Mouse (Mus musculus) midbrain, postnatal 0 days (tissue): ENCODE results near the gene Atg16l1. TPM values are rescaled to one million over a fixed set of nuclear protein-coding genes. Genes with fewer than 3 reads are reported as not detected.

Experiments used
- ATAC-seq: fragments of 200-750 bp; cut with Nextera tagmentation; 2 replicates; pipeline ENCODE4 v1.8.0; 2017; ENCODE audit warnings: moderate number of reproducible peaks, mild to moderate bottlenecking, moderate TSS enrichment, moderate library complexity; ENCODE audit not compliant: low FRiP score
- DNase-seq: peaks from one replicate; pipeline ENCODE4 v3.0.0-alpha.2; 2015; ENCODE audit warnings: low spot score
- H3K27ac ChIP-seq: fragments of 300-500 bp; sonication (generic); 2 replicates; pipeline ENCODE4 v1.5.1; 2014; ENCODE audit warnings: low read depth, mild to moderate bottlenecking, low read length, mixed read lengths
- H3K27me3 ChIP-seq: fragments of 300-500 bp; sonication (generic); 2 replicates; pipeline ENCODE4 v1.6.1; 2014; ENCODE audit warnings: low read length, control low read depth, mixed read lengths; ENCODE audit not compliant: insufficient read depth
- H3K36me3 ChIP-seq: fragments of 300-500 bp; sonication (generic); 2 replicates; pipeline ENCODE4 v1.6.1; 2014; ENCODE audit warnings: low read length, control low read depth, mixed read lengths; ENCODE audit not compliant: insufficient read depth
- H3K4me1 ChIP-seq: fragments of 300-500 bp; sonication (generic); 2 replicates; pipeline ENCODE4 v1.6.1; 2014; ENCODE audit warnings: mild to moderate bottlenecking, control low read depth, antibody characterized with exemption, low read length, mixed read lengths; ENCODE audit not compliant: insufficient read depth
- H3K4me2 ChIP-seq: fragments of 300-500 bp; sonication (generic); 2 replicates; pipeline ENCODE4 v1.6.1; 2014; ENCODE audit warnings: low read depth, mild to moderate bottlenecking, low read length, mixed read lengths; ENCODE audit not compliant: poor library complexity, severe bottlenecking
- H3K4me3 ChIP-seq: fragments of 300-500 bp; sonication (generic); 2 replicates; pipeline ENCODE4 v1.5.1; 2014; ENCODE audit warnings: low read depth, mild to moderate bottlenecking, low read length, moderate library complexity
- H3K9ac ChIP-seq: fragments of 300-500 bp; sonication (generic); replicated peaks from 2 replicates; pipeline ENCODE4 v1.6.1; 2014; ENCODE audit warnings: mild to moderate bottlenecking, low read length, moderate library complexity, mixed read lengths; ENCODE audit not compliant: poor library complexity, severe bottlenecking
- H3K9me3 ChIP-seq: fragments of 300-500 bp; sonication (generic); 2 replicates; pipeline ENCODE4 v1.6.1; 2016; ENCODE audit warnings: low read length, control low read depth
- CTCF ChIP-seq: IDR thresholded peaks from 2 replicates; pipeline ENCODE4 v1.5.1; 2016; ENCODE audit warnings: antibody characterized with exemption, mild to moderate bottlenecking
- WGBS: fragments of 180-500 bp; shearing (Covaris S2); extraction: QIAGEN DNeasy Blood & Tissue Kit; methylation state at CpG from one replicate; pipeline ENCODE4 v1.1.7; 2014; 5-methylcytosine and 5-hydroxymethylcytosine counted together
- polyA plus RNA-seq: library from polyadenylated mRNA; unstranded; fragments of >200 nt; fragmentation: Nextera tagmentation; extraction: Ambion mirVana; gene quantifications from 2 replicates; pipeline ENCODE4 v1.2.1, GENCODE M21; 2015
- total RNA-seq: library from RNA; depleted of rRNA; stranded (reverse); fragments of >200 nt; gene quantifications from 2 replicates; pipeline ENCODE4 v1.2.3, GENCODE M21; 2014

Gene Atg16l1
- total and polyA plus RNA-seq, 2 experiments from 2014 or later: 65.4 to 69.5 TPM

GRCm38 (mm10) chr1:87793138-87793449 is 37.4 kb downstream of the Atg16l1 start:
- Histone ChIP-seq H3K27me3 (no peaks in the 10 kb centered on the region), H3K4me2 (no peak overlapping the region), H3K36me3 (peaks cover 51% of the 10 kb centered on the region), H3K27ac (no peak overlapping the region), H3K4me1 (no peaks in the 10 kb centered on the region), H3K4me3 (no peak overlapping the region), H3K9me3 (no peaks in the 10 kb centered on the region), H3K9ac (no peak overlapping the region)
- TF ChIP-seq CTCF: no peak
- 94% methylated on average over 6 of the region's 6 CpGs for WGBS
- ATAC-seq (no peak), DNase-seq (no peak)

GRCm38 (mm10) chr1:87797702-87798101 is 42.0 kb downstream of the Atg16l1 start:
- no peaks in the 10 kb centered on the region for H3K4me1 ChIP-seq
- DNase-seq (no peak), ATAC-seq (no peak)
- H3K4me3 ChIP-seq: no peak overlapping the region
- TF ChIP-seq CTCF: no peak
- H3K4me2 ChIP-seq: no peak overlapping the region
- no peaks in the 10 kb centered on the region for H3K27me3 ChIP-seq
- H3K27ac ChIP-seq: no peak overlapping the region
- H3K9me3 ChIP-seq: no peaks in the 10 kb centered on the region
- 89% methylated on average over 1 of the region's 1 CpGs for WGBS
- peaks cover 19% of the 10 kb centered on the region for H3K36me3 ChIP-seq
- H3K9ac ChIP-seq: no peak overlapping the region

GRCm38 (mm10) chr1:87798306-87798705 is 42.6 kb downstream of the Atg16l1 start:
- H3K4me1 ChIP-seq: no peaks in the 10 kb centered on the region
- H3K36me3 ChIP-seq: peaks cover 14% of the 10 kb centered on the region
- no peak overlapping the region for H3K4me3 ChIP-seq
- 92% methylated on average over 2 of the region's 2 CpGs for WGBS
- no peak overlapping the region for H3K4me2 ChIP-seq
- H3K9ac ChIP-seq: no peak overlapping the region
- no peak for ATAC-seq
- H3K27ac ChIP-seq: no peak overlapping the region
- H3K9me3 ChIP-seq: no peaks in the 10 kb centered on the region
- no peaks in the 10 kb centered on the region for H3K27me3 ChIP-seq
- no peak for TF ChIP-seq CTCF
- DNase-seq: no peak

GRCm38 (mm10) chr1:87803576-87803975 is 47.9 kb downstream of the Atg16l1 start, which contains the start of gene Sag:
Gene Sag, plus strand, starts transcription at chr1:87803680.
- Histone ChIP-seq H3K4me2 (no peak within 1 kb of the TSS), H3K4me1 (no peaks in the 10 kb centered on the region), H3K27ac (no peak within 1 kb of the TSS), H3K27me3 (no peaks in the 10 kb centered on the region), H3K9ac (no peak within 1 kb of the TSS), H3K9me3 (no peaks in the 10 kb centered on the region), H3K36me3 (no peaks in the 10 kb centered on the region), H3K4me3 (no peak within 1 kb of the TSS)
- ATAC-seq: no peak
- no peak for TF ChIP-seq CTCF
- WGBS: 61% methylated on average over 6 of the region's 6 CpGs
- no peak for DNase-seq

- H3K36me3 ChIP-seq: no peaks in the 10 kb centered on the region
- no peak for ATAC-seq
- H3K9ac ChIP-seq: no peak overlapping the region
- DNase-seq: no peak
- H3K9me3 ChIP-seq: no peaks in the 10 kb centered on the region
- no peak overlapping the region for H3K4me2 ChIP-seq
- no peak for TF ChIP-seq CTCF
- WGBS: 89% methylated on average over 1 of the region's 1 CpGs
- H3K27me3 ChIP-seq: no peaks in the 10 kb centered on the region
- H3K4me3 ChIP-seq: no peak overlapping the region
- H3K4me1 ChIP-seq: no peaks in the 10 kb centered on the region
- H3K27ac ChIP-seq: no peak overlapping the region
These were observed 52.1 kb downstream of the Atg16l1 start for GRCm38 (mm10) chr1:87807751-87808150.

GRCm38 (mm10) chr1:87811391-87811790 is 55.7 kb downstream of the Atg16l1 start:
- ATAC-seq (no peak), DNase-seq (no peak)
- Histone ChIP-seq H3K36me3 (no peaks in the 10 kb centered on the region), H3K9ac (no peak overlapping the region), H3K27ac (no peak overlapping the region), H3K27me3 (no peaks in the 10 kb centered on the region), H3K4me2 (no peak overlapping the region), H3K9me3 (no peaks in the 10 kb centered on the region), H3K4me1 (no peaks in the 10 kb centered on the region), H3K4me3 (no peak overlapping the region)
- no peak for TF ChIP-seq CTCF
- 86% methylated on average over 7 of the region's 7 CpGs for WGBS
